Mouse (Mus musculus) adrenal gland, postnatal 36 days (tissue): ENCODE measurements around the gene Pik3c2b. TPM values are rescaled to one million over a fixed set of nuclear protein-coding genes. Genes with fewer than 3 reads are reported as not detected.
"Not testable (repeated sequence)": the region's sequence is repeated elsewhere in the genome, so short reads cannot be mapped to it uniquely, and the experiment has no call there.

ENCODE experiments used
- DNase-seq, 2 experiments: peaks; one replicate each; pipeline ENCODE4 v3.0.0; 2021; ENCODE audit warnings: mixed read lengths in 1 of 2
- total RNA-seq, 2 experiments: library from RNA; stranded (reverse); gene quantifications; 2 replicates each; pipeline ENCODE4 v1.2.3; 2021

The Pik3c2b gene
- total RNA-seq, 2 experiments from 2014 or later: 5.4 to 6.3 TPM

GRCm38 (mm10) chr1:133033316-133034090 is 12.0 kb upstream of the Pik3c2b start:
- peak; percentile 61 to 65 for DNase-seq

GRCm38 (mm10) chr1:133034091-133034460 is 11.4 kb upstream of the Pik3c2b start:
- DNase-seq: peak; percentile 48 to 58

- DNase-seq: not testable (repeated sequence)
These were observed 10.8 kb upstream of the Pik3c2b start for GRCm38 (mm10) chr1:133034682-133035081.

DNA sequence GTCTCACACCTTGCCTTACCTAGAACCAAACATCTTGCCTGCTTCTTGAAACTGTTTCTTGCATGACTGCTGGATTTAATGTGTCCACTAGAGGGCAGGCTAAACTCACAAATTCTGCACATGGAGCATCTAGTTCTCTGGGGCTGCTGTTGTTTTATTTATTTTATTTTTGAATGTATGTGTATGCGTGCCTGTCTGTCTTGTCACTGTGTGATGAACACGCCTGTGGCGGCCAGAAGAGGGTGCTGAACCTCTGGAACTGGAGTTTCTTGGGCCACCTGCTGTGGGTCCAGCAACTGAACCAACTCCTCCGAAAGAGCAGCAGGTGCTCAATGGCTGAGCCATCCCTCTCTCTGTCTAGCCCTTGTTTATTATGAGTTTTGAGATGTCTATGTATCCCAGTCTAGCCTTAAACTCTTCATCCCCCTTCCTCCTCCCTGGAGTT is 5.9 kb upstream of the Pik3c2b start:
- DNase-seq: peak in 1 of 2 experiments; percentile 48

DNA sequence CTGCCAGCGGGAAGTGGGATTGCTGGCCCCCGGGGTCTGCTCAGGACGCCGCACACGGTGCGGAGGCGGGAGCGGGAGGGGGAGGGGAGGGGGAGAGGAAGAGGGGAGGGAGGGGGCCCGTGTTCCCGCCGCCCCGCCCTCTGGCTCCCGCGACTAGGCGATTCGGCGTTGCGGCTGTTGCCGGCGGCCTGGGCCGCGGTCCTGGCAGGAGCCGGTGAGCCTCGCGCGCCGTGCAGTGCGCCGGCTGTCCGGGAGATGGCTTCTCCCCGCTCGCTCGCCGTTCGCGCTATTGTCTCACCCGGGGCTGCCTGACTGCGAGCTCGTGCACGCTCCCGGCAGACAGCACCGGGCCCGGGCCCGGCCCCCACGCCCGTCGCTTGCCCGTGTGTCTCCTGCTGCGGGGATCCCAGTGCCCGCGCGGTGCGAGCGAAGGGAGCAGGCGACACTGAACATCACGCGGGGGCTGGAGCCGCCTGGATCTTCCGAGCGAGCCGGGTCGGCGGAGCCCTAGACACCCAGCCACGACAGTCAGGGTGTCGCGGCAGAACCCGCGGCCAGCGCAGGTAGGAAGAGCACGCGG is 484 bp downstream of the Pik3c2b start:
- peak; percentile 86 to 90 for DNase-seq

DNA sequence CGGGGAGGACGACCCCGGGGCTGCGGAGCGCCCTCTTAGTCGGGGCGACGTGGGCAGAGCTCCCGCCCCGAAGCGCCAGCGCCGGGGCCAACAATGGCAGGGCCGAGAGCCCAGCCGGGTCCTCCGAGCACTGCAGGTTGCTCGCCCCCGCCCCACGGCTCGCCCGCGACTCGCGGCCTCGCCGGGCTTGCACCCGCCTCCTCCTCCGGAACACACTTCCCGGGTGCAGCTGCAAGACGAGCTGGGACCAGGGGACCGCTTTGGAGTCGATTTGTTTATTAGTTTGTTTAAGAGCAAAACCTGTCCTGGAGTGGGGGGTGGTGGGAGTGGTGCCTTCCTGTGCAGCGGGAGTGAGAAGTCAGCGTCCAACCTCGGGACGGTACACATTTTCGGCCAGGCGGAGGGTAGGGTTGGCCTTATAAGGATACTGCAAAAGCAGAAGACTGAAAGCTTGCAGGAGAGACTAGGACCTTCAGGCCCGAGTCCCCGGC is 1.0 kb downstream of the Pik3c2b start:
- peak; percentile 48 to 68 for DNase-seq

DNA sequence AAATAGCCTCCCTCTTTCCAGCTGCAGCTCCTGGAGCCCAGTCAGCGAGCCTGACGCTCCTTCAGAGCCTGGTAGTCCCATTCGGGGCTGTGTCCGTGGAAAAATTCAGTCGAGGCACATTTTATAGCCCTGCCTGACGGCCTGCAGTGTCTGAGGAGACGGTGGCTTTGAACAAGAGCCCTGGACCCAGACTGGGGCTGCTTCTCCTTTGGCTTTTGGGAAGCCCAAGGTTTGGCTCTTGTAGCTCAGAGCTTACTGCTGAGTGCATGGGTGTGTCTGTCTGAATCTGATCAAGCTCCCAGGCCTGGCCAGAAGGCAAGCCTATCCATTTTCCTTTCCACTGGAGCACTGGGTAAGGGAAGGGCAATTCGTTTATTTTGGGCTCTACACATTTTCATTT is 2.1 kb downstream of the Pik3c2b start:
- no peak for DNase-seq

DNA sequence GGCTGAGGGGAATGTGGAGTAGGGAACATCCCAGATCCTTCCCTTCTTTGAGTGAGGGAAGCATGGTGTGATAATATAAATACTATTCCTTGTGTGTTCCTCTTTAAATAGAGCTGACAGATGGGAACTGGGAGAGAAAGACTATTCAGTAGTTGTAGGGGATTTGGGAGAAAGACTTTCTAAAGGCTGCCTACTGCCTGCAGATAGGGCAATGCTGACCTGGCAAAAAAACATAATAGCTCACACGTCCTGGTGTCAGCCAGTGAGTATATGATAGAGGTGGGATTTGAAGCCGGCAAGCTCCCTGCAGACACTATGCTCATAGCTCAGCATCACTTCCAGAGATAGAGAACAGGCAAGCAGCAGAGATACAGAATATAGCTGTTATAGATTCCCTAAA is 3.2 kb downstream of the Pik3c2b start:
- no peak for DNase-seq

DNA sequence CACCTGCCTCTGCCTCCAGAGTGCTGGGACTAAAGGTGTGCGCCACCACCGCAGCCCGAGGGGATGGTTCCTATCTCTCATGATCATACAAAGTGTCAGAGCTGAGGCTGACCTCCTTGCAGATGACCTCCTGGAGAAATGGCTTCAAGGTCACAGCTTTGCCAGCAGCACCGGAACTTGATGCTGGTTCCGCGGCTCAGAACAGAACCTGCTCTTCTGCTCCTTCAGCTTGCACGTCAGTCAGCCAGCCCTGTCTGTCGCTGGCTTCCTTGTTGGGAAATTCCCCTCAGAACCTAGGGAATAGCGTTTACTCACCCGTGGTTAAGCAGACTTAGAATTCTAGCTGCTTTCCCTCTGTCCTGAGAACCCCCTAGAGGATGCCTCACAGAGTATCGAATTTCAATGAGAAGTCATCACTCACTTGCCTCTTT is 4.5 kb downstream of the Pik3c2b start:
- no peak for DNase-seq

GRCm38 (mm10) chr1:133051829-133052228 is 6.4 kb downstream of the Pik3c2b start:
- no peak for DNase-seq

DNA sequence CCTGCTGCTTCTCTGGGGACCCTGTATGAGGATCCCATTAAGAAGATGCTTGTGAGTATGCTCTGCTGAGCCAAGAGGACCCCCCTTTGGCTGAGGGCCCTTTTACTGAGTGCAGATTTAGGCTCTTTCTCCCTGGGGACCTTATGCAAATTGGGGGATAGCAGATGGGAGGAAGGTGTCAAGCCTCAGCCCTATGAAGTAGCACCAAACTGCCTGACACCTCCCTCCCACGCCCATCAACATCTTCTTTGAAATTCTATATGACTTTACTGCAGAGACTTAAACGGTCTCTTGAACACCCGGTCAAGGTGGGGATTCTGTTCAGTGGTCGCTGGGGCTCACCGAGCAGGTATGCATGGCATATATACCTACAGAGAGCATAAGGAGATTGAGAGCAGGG is 7.6 kb downstream of the Pik3c2b start:
- DNase-seq: no peak

GRCm38 (mm10) chr1:133054326-133054725 is 8.9 kb downstream of the Pik3c2b start:
- DNase-seq: no peak

DNA sequence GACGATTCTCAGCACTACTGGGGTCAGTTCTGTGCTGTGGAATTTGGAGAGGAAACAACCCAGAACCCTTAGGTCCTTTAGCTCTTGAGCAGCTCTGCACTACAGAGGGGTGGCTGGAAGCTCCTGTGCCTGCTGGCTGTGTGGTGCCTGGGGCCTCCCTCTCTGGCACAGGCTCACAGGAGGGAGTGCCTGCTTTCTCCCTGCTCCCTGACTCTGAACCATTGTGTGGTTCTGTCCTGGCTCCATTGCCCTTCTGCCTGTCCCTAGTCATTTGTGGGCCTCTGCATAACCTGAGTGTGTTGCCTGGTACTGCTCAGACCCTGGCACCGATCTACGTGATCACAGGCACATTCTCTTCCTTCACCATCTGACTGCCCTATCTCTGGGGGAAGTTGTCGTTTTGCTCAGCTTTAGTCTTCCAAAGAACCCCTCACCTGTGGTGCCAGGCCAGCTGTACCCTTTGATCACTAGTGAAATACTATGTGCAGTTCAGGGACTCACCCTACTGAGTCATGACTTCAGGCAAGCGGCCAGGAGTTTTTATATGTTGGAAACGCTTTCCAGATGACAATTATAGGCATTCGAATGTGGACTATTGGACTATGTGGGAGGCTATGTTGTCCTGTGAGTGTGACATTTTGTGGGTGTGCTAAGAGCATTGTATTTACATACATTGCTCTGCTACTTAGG is 12.0 kb downstream of the Pik3c2b start:
- DNase-seq: peak; percentile 81 to 82

- DNase-seq: no peak
These were observed 14.1 kb downstream of the Pik3c2b start for GRCm38 (mm10) chr1:133059592-133059991.

DNA sequence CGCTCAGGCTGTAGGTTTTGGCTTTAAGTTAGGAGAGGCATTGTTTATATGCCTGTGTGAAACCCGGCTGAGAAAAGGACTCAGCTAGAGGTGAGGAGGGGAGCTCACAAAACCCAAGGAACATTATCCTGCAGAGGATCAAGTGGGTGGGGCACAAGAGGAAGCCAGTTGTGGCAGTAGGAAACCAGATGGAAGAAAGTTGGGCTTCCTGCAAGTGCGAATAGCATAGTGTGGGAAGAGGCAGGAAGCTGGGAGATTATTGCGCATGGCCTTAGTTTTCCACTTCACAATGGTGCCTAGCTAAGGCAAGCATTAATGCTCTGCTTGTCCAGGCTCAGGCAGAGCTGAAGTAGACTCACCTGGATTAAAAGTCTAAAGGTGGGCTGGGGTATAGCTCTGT is 15.2 kb downstream of the Pik3c2b start:
- no peak for DNase-seq

DNA sequence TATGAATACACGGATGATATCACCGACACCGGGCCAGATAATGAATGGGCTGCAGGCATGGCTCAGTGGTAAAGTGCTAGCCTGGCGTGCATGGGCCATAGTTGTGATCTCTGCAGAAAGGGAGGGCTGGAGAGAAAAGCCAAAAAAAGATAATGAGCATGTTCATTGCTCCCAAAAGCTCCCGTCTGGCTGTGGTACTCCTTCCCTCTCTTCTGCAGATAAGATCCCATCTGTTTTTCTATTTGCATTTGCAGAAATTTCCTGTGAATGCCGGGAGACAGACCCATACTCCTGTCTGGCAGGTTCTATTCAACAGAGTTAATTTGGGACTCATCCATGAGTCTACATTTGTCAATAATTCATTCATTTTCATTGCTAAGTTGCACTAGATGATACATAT is 17.7 kb downstream of the Pik3c2b start:
- no peak for DNase-seq

- DNase-seq: peak; percentile 18 to 38
These were observed 22.8 kb downstream of the Pik3c2b start for GRCm38 (mm10) chr1:133068268-133068667.

DNA sequence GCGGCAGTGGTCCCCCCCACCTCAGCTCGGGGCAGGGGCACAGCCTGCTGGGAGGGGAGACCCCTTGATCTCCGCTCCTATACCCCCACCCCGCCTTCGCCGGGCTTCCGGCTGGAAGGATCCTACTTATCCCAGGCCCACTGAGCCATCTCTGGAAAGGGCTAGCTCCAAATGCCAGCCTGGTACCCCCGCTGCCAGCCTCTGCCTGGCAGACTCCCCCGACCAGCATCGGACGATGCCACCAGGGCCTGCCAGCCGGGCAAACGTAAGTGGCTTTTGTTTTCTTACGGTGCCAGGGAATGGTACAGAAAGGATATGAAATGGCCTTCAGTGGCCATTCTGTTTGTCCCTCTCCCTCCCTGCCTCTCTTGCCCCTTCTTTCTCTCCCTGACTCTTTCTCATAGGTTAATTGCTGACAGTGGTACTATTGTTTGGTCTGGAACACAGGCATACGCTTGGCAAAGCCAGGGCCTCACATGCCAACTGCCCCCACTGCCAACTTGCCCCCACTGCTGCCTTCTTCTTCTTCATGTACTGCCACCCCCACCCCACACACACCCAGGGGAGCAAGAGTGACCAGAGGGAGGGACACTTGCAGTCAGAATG is 23.3 kb downstream of the Pik3c2b start:
- no peak for DNase-seq

GRCm38 (mm10) chr1:133069275-133070120 is 24.0 kb downstream of the Pik3c2b start:
- DNase-seq: no peak

GRCm38 (mm10) chr1:133070157-133070556 is 24.7 kb downstream of the Pik3c2b start:
- no peak for DNase-seq

- no peak for DNase-seq
These were observed 26.4 kb downstream of the Pik3c2b start for GRCm38 (mm10) chr1:133071666-133072381.
